Mouse (Mus musculus): ENCODE measurements around the gene Mnat1. TPM values are rescaled to one million over a fixed set of nuclear protein-coding genes. Genes with fewer than 3 reads are reported as not detected.

Mnat1 gene
- polyA plus RNA-seq, 2 experiments from 2014 or later: 29.4 to 31.4 TPM

DNA sequence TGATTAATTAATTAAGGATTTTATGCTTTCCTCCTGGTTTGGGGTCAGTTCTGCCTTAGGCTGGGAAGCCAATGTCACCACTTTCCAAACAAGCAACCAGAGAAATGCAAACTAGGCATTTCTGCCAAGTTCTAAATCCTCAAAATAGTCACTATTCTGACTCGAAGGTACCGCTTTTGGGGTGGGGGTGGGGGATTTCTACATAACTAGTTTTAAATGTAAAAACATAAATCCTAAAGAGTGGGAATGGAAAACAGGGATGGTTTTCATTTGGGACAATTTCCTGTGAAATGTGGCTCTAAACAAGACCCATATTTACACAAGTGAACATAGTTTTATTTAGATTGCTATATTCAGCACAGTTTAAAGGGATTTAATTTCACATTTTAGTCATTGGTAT is 109.1 kb downstream of the Mnat1 start:
- ATAC-seq: no peak

DNA sequence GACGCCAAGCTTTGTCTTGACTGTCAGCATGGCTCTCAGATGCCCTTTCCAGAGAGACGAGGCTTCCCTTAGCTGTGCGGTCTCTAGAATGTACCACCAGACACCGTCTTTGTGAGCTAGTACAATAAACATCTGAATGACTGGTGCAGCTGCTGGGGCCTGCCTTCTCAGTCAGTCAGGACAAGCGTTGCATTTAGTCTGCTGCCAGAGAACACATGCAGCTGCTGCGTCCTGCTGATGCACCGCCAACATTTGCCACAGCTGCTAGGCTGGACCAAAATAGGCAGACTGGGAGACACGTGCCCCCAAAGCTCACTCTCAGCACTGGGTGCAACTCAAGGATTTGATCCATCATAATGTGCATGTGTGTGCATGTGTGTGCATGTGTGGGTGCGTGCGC is 118.4 kb downstream of the Mnat1 start:
- ATAC-seq: no peak

DNA sequence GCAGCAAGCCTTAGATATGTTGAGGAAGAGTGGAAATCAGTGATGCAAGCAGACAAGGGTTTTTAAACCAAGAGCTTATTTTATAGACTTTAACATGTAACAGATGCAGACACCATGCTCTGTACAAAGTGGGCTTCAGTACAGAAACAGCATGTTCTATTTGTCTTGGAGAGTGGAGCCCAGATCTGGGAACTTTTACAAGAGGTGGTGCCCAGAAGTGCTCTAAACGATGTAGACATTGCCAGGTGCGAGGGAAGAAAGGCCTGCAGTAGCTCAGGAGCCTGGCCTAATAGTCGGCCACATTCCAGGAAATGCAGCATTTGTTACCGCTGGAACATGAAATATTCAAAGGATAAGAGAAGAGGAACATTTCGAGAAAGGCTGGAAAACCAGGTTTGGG is 122.2 kb downstream of the Mnat1 start:
- ATAC-seq: no peak

- no peak for ATAC-seq
Measured at GRCm38 (mm10) chr12:73255006-73255405, 131.5 kb downstream of the Mnat1 start.

- ATAC-seq: no peak
Measured at GRCm38 (mm10) chr12:73259269-73259668, 135.8 kb downstream of the Mnat1 start.

- no peak for ATAC-seq
Measured at GRCm38 (mm10) chr12:73260339-73260738, 136.8 kb downstream of the Mnat1 start.

DNA sequence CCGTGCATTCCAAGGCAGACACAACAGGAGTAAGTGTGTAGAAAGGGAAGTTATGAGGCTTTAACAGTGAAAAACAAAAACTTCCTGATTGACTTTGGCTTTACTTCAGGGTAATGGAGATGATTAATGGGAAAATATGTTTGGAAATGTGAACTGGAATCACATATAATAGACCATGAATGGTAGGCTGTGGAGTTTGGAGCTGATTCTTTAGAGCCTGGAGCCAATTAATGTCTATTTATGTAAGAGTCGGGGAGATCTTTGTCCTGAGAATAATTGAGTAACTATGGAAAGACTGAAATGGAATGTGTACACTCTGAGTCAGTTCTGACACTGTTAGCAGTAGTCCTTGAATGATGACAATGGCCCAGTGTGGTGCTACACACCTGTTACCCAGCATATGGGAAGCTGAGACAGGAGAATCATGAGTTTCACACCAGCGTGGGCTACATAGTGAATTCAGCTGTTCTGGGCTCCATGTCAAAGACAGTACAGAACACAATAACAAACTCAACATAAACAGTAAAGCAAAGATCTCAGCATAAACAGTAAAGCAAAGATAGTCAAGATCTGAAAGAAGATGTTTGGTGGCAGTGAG is 142.0 kb downstream of the Mnat1 start:
- no peak for ATAC-seq

GRCm38 (mm10) chr12:73266597-73266996 is 143.1 kb downstream of the Mnat1 start:
- no peak for ATAC-seq

DNA sequence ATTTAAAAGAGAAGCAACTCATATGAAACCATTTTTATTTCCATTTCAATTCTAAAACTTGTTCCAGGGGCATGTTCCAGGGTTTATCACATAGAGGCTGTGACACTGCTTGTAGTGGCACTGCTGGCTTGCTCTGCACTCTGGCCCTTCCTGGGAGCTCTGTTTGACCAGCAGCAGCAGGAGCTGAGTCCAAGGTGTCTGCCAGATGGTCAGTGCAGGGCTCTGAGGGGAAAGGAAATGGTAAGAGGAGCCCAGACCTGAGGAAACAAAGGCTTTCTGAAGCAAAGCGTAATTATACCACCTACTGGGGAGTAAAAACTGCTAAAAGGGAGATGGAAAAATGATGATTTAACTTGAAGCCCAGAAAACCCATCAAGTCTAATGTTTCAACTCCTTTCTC is 145.0 kb downstream of the Mnat1 start:
- ATAC-seq: no peak

- ATAC-seq: no peak
Measured at GRCm38 (mm10) chr12:73269531-73269930, 146.0 kb downstream of the Mnat1 start.

DNA sequence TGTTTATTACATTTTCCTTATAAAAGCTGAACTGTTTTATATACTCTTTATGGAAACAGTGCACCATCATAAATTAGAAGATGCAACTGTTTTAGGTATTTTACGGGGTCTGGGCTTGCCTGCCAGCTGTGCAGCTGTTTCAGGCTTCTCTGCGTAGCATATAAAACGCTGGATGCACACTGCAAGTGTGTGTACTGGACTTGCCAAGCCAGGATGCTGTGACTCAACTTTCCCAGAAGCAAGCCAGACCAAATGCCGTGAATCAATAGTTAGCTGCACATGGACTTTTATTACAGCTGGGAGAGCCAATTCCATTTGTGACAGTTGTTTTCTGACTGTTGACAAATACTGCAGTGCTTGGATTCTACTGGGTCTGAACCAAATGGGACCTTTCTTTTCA is 146.4 kb downstream of the Mnat1 start:
- ATAC-seq: no peak

DNA sequence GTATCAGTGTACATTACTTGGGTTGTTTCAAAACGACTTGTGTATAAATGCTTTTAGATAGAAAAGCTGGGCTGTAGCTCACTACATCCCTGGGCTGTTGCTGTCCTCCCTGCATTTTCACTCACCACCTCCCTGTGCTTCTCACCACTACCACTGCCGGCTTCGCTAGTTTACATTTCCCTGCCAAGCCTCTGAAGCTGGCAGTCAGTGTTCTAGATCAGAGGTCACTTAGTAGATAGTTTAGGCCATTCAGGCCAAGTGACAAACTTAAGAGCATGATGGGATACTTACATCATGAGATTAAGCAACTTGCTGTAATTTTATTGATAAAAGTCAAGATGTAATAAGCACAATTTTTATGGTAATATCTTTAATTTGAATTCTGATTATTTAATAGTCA is 151.4 kb downstream of the Mnat1 start:
- ATAC-seq: no peak

- ATAC-seq: peak; percentile 90
Measured at GRCm38 (mm10) chr12:73286287-73287092, 163.0 kb downstream of the Mnat1 start, which contains the start of the genes Trmt5 and Slc38a6. Trmt5 (minus strand) TSS chr12:73286710. Slc38a6 (plus strand) TSS chr12:73286779.

DNA sequence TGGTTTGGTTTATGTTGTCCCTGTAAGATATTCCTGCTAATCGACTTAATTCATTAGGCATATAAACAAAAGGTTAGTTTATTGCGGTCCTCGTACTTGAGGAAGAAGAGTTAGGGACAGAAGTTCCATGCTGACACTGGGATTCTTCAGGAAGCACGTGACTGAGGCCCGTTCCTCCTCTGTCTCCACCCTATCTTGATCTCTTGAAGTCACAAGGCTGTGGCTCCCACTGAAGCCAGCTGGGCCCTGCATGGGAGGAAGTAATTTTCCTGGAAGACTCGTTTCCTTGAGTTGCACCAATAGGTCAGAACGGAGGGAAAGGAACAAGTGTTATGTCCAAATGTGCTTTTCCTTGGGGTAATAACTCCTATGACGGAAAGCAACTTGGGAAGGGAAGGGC is 164.1 kb downstream of the Mnat1 start:
- no peak for ATAC-seq

GRCm38 (mm10) chr12:73288626-73289025 is 165.1 kb downstream of the Mnat1 start:
- ATAC-seq: no peak

DNA sequence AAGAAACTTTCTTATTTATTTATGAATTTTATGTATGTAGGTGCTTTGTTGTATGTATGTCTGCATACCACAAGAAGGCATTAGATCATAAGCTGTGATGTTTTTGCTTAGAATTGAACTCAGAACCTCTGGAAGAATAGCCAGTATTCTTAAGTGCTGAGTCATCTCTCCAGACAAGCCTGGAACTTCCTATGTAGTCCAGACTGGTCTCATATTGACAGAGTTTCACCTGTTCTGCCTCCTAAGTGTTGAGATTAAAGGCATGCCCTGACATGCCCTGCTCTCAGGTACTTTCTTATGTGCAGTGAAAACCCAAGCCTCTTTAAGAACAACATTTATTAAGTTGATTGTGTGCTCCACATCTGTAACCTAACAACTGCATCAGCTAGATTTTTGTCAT is 171.4 kb downstream of the Mnat1 start:
- no peak for ATAC-seq

GRCm38 (mm10) chr12:73295505-73296140 is 172.1 kb downstream of the Mnat1 start:
- ATAC-seq: no peak

DNA sequence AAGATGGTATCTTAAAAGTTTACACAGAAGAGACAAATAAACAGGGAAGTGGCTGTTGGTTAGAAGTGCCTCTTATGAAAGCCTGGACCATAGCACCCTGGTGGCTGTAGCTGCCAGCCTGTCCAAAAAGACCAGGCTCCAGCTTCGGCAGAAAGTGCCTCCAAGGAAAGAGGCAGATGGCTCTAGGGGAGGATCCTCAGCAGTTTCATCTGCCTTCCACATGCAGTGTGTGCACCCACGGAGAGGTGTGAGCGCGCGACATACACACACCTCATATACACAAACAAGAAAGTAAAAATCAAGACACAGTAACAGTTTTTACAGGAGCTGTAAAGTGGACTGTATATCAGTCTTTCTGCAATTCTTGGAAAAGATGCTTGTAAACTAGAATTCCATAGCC is 175.1 kb downstream of the Mnat1 start:
- ATAC-seq: no peak

DNA sequence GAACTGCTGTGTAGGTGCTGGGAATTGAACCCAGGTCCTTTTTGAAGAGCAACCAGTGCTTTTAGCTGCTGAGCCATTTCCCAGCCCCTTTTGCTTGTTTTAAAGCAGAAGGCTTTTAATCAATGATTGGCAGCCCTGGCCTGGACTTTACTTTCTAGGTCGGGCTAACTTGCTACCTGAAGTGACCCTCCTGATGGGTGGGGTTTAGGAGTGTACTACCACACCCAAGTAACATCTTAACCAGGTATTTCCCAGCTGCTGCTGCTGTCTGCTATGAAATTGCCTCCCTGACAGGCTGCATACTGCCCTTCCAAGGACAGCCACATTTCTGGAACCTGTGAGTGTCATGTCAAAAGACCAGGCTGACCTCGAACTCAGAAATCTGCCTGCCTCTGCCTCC is 177.0 kb downstream of the Mnat1 start:
- no peak for ATAC-seq

DNA sequence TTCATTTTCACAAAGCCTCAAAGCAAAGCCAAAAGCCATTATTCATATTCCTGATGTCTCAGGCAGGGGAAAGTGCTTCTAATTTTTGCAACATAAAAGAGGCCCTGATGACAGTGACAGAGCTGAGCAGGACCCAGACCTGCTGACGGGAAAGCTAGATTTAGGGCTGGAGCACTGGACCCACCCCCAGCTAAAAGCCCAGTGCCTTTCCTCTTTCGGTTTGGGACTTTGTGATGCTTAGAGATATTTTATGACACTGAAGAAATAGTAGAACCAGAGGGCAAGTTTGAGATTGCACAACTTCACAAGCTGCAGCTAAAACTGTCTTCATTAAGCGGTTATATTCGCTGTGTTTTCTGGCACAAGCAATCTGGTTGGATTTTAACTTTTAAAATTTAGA is 181.1 kb downstream of the Mnat1 start:
- no peak for ATAC-seq

GRCm38 (mm10) chr12:73307750-73308149 is 184.2 kb downstream of the Mnat1 start:
- no peak for ATAC-seq

- no peak for ATAC-seq
Measured at GRCm38 (mm10) chr12:73308711-73309110, 185.2 kb downstream of the Mnat1 start.

DNA sequence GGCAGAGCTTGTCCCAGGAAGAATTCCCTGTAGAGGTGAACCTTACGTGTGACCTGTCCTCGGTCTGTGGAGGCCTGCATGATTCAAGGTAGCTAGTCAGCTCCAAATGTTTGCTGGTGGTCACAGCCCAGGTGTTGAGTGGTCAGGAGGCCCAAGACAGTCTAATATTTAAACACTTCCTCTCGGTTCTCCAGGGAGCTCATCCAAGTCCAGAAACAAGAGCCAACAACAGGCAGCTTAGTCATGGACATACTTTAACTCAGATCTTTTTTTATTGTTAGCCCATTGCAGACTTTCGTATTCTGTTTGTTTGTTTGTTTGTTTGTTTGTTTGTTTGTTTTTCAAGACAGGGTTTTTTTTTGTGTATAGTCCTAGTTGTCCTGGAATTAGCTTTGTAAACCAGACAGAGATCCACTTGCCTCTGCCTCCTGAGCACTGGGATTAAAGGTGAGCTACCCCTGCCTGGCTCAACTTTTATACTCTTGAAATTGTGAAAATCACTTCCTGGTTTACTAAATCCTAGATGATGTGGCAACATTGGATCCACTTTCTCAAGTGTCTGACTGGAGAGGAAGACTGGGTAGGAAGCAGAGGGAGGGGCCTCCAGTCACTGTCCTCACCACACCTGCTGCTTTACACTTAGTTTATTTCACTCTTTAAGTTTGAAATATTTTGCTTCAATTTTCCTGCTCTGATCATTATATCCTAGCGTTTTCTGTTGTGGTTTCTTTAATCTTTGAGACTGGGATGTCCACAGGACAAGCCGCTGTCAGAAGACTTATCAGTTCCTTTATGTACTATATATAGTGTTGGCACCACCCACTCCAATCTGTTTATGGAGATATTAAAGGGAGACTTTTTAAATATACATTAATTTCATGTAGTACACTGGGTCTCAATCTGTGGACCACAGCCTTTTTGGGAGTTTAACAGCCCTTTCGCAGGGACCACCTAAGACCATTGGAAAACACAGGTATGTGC is 194.5 kb downstream of the Mnat1 start:
- ATAC-seq: no peak

Measured in CD4-positive, CD25-positive, alpha-beta regulatory T cell, adult 4 months (primary cell).